Mouse (Mus musculus) G1E (cell line): ENCODE measurements around the gene Cgas. TPM values are rescaled to one million over a fixed set of nuclear protein-coding genes. Genes with fewer than 3 reads are reported as not detected.

ENCODE experiments used
- ATAC-seq: 2 replicates; pipeline ENCODE4 v1.8.0; 2016; ENCODE audit warnings: mild to moderate bottlenecking; ENCODE audit not compliant: insufficient number of reproducible peaks, poor library complexity, low FRiP score, severe bottlenecking; ENCODE audit errors: extremely low read depth
- DNase-seq: peaks from one replicate; pipeline ENCODE4 v3.0.0; 2012; ENCODE audit warnings: low spot score
- H3K27me3 ChIP-seq: 2 replicates; pipeline ENCODE4 v1.6.1; 2012; ENCODE audit warnings: mild to moderate bottlenecking, low read length, inconsistent platforms; ENCODE audit not compliant: insufficient read depth
- H3K36me3 ChIP-seq: replicated peaks from 2 replicates; pipeline ENCODE3; 2012; ENCODE audit warnings: mild to moderate bottlenecking, inconsistent platforms
- H3K4me1 ChIP-seq: 2 replicates; pipeline ENCODE4 v1.6.1; 2012; ENCODE audit warnings: low read depth, low read length, inconsistent platforms, mixed read lengths; ENCODE audit not compliant: insufficient read depth
- H3K4me3 ChIP-seq: 2 replicates; pipeline ENCODE4 v1.5.1; 2012; ENCODE audit warnings: low read depth, mild to moderate bottlenecking, inconsistent platforms, low read length, moderate library complexity, mixed read lengths
- H3K9me3 ChIP-seq: replicated peaks from 2 replicates; pipeline ENCODE4 v1.6.1; 2012; ENCODE audit warnings: inconsistent platforms
- CTCF ChIP-seq: IDR thresholded peaks from 2 replicates; pipeline ENCODE4 v1.5.1; 2012; ENCODE audit warnings: low read depth, low read length, inconsistent platforms, mixed read lengths
- GATA1 ChIP-seq: IDR thresholded peaks from 2 replicates; pipeline ENCODE4 v1.6.1; 2012; ENCODE audit warnings: borderline replicate concordance, low read length, inconsistent platforms, mixed read lengths
- GATA2 ChIP-seq: IDR thresholded peaks from 2 replicates; pipeline ENCODE4 v1.6.1; 2012; ENCODE audit warnings: low read depth, low read length, inconsistent platforms, borderline replicate concordance
- POLR2AphosphoS5 ChIP-seq: IDR thresholded peaks from 2 replicates; pipeline ENCODE4 v1.6.1; 2012; ENCODE audit warnings: low read depth, low read length, inconsistent platforms; ENCODE audit not compliant: insufficient replicate concordance
- TAL1 ChIP-seq: conservative IDR thresholded peaks from 2 replicates; pipeline ENCODE4 v1.6.1; 2012; ENCODE audit warnings: low read depth, low read length, inconsistent platforms, mixed read lengths
- polyA plus RNA-seq: library from polyadenylated mRNA; stranded (reverse); fragments of >175 nt; gene quantifications from 2 replicates; pipeline ENCODE4 v1.2.3, GENCODE M21; 2012
- total RNA-seq, 2 experiments: library from RNA; stranded (forward) in 1 of 2; stranded (reverse) in 1 of 2; fragments of 200-1000 nt in 1 of 2; fragments of >200 nt in 1 of 2; fragmentation: Nextera tagmentation in 1 of 2; gene quantifications; 2 replicates each; pipeline ENCODE4 v1.2.3; 2014 to 2017

Gene Cgas
- total and polyA plus RNA-seq, 3 experiments: 0.02 to 0.16 TPM; not detected in 1

GRCm38 (mm10) chr9:78477021-78477551 lies 34.0 kb upstream of the Cgas start:
- ATAC-seq: no peak

GRCm38 (mm10) chr9:78476531-78477020 lies 33.5 kb upstream of the Cgas start:
- peaks cover 16% of the 10 kb centered on the region for H3K4me1 ChIP-seq
- H3K27me3 ChIP-seq: no peaks in the 10 kb centered on the region
- ATAC-seq (peak; percentile 15), DNase-seq (no peak)
- H3K9me3 ChIP-seq: no peaks in the 10 kb centered on the region
- TF ChIP-seq GATA2 (no peak), TAL1 (no peak), POLR2AphosphoS5 (peak; percentile 91; the same call in 1 of the 2 replicates), GATA1 (no peak), CTCF (no peak)
- H3K36me3 ChIP-seq: peaks cover 81% of the 10 kb centered on the region
- no peak overlapping the region for H3K4me3 ChIP-seq

More at GRCm38 (mm10) chr9:78477021-78477551, 34.0 kb upstream of the Cgas start:
- Histone ChIP-seq H3K9me3 (no peaks in the 10 kb centered on the region), H3K27me3 (no peaks in the 10 kb centered on the region), H3K4me1 (peaks cover 19% of the 10 kb centered on the region), H3K4me3 (no peak overlapping the region), H3K36me3 (peaks cover 77% of the 10 kb centered on the region)
- TF ChIP-seq POLR2AphosphoS5: no peak
- TF ChIP-seq GATA2: no peak
- TF ChIP-seq TAL1: no peak
- TF ChIP-seq CTCF: no peak
- no peak for TF ChIP-seq GATA1
- DNase-seq: no peak

- Histone ChIP-seq H3K9me3 (no peaks in the 10 kb centered on the region), H3K36me3 (peaks cover 81% of the 10 kb centered on the region), H3K4me1 (peaks cover 16% of the 10 kb centered on the region), H3K27me3 (no peaks in the 10 kb centered on the region), H3K4me3 (no peak overlapping the region)
- no peak for DNase-seq
- TF ChIP-seq GATA2: no peak
- no peak for TF ChIP-seq POLR2AphosphoS5
- TF ChIP-seq CTCF: no peak
- TF ChIP-seq GATA1: no peak
- TF ChIP-seq TAL1: no peak
- ATAC-seq: no peak
Measured at GRCm38 (mm10) chr9:78475873-78476272, 32.8 kb upstream of the Cgas start.

GRCm38 (mm10) chr9:78475383-78475780 lies 32.3 kb upstream of the Cgas start:
- Histone ChIP-seq H3K4me1 (peaks cover 16% of the 10 kb centered on the region), H3K9me3 (no peaks in the 10 kb centered on the region), H3K4me3 (no peak overlapping the region), H3K27me3 (no peaks in the 10 kb centered on the region), H3K36me3 (peaks cover 82% of the 10 kb centered on the region)
- TF ChIP-seq CTCF (no peak), GATA1 (no peak), POLR2AphosphoS5 (no peak), GATA2 (no peak), TAL1 (no peak)
- no peak for DNase-seq
- no peak for ATAC-seq

- peaks cover 16% of the 10 kb centered on the region for H3K4me1 ChIP-seq
- no peak overlapping the region for H3K4me3 ChIP-seq
- H3K36me3 ChIP-seq: peaks cover 82% of the 10 kb centered on the region
- no peaks in the 10 kb centered on the region for H3K27me3 ChIP-seq
- H3K9me3 ChIP-seq: no peaks in the 10 kb centered on the region
- TF ChIP-seq GATA1: no peak
- TF ChIP-seq CTCF: no peak
- no peak for TF ChIP-seq POLR2AphosphoS5
- no peak for TF ChIP-seq GATA2
- no peak for TF ChIP-seq TAL1
- no peak for DNase-seq
- no peak for ATAC-seq
Measured at GRCm38 (mm10) chr9:78474771-78475382, 31.8 kb upstream of the Cgas start.

GRCm38 (mm10) chr9:78474270-78474669 lies 31.2 kb upstream of the Cgas start:
- Histone ChIP-seq H3K4me1 (peaks cover 16% of the 10 kb centered on the region), H3K36me3 (peaks cover 82% of the 10 kb centered on the region), H3K27me3 (no peaks in the 10 kb centered on the region), H3K4me3 (no peak overlapping the region), H3K9me3 (no peaks in the 10 kb centered on the region)
- DNase-seq: no peak
- ATAC-seq: no peak
- TF ChIP-seq POLR2AphosphoS5 (peak; percentile 85; the same call in 1 of the 2 replicates), GATA1 (no peak)
